Mouse (Mus musculus): Measurements from ENCODE around the gene Lrrk1.

DNA sequence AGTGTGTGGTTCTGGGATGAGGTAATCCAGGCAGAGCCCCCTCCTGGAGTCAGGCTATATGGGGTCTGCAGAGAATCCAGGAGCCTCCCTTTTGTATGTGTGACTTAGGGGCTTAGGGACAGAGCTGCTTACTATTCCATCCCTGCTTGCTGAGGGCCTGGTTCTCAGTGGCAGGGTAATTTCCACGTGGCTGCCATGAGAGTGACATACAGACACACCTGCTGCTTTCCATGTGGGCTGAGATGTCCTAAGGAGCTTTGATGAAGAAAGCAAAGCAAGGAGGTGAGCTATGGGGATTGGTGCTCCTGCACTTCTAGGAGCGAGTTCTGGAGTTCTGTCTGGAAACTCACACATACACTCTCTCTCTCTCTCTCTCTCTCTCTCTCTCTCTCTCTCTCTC, 139.1 kb downstream of the Lrrk1 start:
- no peak for TF ChIP-seq CTCF (IDR thresholded peaks at IDR 0.05; ENCODE audit: low read depth, low read length)
- TF ChIP-seq TAL1 (conservative IDR thresholded peaks at IDR 0.05; ENCODE audit: low read depth, low read length), result no peak
- TF ChIP-seq POLR2AphosphoS5 (IDR thresholded peaks at IDR 0.05; ENCODE audit: insufficient replicate concordance, low read depth, low read length), result no peak
- no peak for TF ChIP-seq GATA1 (IDR thresholded peaks at IDR 0.05; ENCODE audit: borderline replicate concordance, low read length)
- TF ChIP-seq GATA2 (IDR thresholded peaks at IDR 0.05; ENCODE audit: borderline replicate concordance, low read depth, low read length), result no peak

Data from G1E (cell line).